Mouse (Mus musculus) effector memory CD4-positive, alpha-beta T cell, adult 5 months (primary cell): ENCODE measurements around the gene Dab2. TPM values are rescaled to one million over a fixed set of nuclear protein-coding genes. Genes with fewer than 3 reads are reported as not detected.

ENCODE experiments used
- polyA plus RNA-seq: library from polyadenylated mRNA; unstranded; fragments of 100-300 nt; shearing (Covaris generic); gene quantifications from one replicate; pipeline ENCODE4 v1.2.1, GENCODE M21; 2017

Dab2 gene
- polyA plus RNA-seq = not detected

DNA sequence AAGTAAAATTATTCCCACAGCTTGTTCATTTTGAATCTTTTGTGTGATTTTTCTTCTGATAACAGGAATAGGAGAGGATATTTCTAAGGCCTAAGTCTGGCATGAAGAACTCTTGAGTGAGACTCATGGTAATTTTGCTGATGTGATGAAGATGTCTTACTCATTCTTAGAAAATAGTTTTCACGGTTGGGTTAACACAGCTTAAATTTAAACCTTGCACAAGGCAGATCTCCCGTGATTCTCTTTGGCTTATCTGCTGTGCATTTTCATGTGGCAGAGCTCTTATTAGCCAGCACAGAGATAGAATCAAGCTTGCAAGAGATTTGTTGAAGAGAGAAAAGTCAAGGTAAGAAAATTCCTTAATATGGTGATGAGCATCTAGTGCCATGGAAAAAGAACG is at the start of gene Dab2:
Gene Dab2 (plus strand): TSS at position 235 of the 400 bp plus-strand sequence.

DNA sequence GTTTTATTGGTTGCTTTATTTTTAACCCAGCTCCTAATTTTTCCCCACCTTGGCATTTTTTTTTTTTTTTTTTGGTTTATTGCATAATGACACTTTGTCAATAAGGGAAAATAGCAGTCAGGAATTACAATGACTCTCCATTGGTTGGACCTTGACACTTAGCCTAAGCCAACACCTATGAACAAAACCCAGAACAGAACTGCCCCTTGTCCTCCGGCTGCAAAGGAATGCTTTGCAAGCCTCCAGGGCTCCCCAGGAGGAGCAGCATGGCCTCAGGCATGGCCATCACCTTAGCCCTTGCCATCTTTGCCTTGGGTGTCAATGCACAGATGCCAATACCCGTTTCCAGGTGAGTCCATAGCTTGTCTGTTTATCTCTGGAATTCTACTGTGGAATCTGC is 145.5 kb downstream of the Dab2 start, which contains the start of gene C9:
Gene C9 (plus strand): TSS at position 193 of the 400 bp plus-strand sequence.

Other genes with a start within 250 kb of the Dab2 start
- 0.70 TPM for gene C9, start 145.5 kb downstream of the Dab2 start, polyA plus RNA-seq
- gene Fyb, start 223.1 kb downstream of the Dab2 start, polyA plus RNA-seq = 794 TPM